Mouse (Mus musculus) heart, postnatal 0 days (tissue): ENCODE measurements around the gene Mfsd5.

Source experiments
- CTCF ChIP-seq: IDR thresholded peaks from 2 replicates; pipeline ENCODE4 v1.5.1; 2016; ENCODE audit warnings: antibody characterized with exemption, control low read depth, low read depth
- EP300 ChIP-seq: IDR thresholded peaks from 2 replicates; pipeline ENCODE4 v1.6.1; 2016; ENCODE audit warnings: antibody characterized with exemption, low read depth

DNA sequence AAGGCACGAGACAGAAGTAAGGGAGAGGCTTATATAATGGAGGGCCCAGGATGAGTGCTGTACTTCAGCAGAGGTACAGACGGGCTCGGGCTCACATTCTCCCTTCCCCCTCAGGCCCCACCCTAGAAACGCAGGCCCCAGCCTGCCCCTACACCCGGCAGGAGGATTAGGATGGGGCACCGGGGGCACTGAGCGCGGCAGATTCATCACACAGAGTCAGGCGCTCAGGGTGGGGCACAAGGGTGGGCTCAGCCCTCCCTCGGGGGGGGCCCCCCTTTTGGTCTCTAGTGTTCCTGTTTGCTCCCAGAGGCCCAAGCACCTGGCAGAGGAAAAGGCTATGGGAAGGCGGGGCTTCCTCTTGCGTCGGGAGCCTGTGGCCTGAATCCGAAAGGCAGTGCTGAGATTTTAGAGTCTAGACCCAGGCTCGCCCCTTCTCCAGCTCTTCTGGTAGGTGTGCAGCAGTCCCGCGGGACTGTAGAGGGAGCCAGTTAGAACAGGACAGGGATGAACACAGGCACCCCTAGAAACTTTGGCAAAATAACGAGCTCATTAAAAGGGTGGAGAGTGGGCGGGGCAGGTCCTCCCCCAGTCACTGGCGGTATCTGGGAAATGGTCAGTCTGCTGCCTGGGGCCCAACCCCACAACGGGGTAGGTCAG lies 43.8 kb upstream of the Mfsd5 start:
- TF ChIP-seq CTCF: 0 out of 2 replicates have a peak, but pooled peaks have one; percentile 4
- TF ChIP-seq EP300: no peak
